Mouse (Mus musculus): ENCODE data around the gene Rnf41.

DNA sequence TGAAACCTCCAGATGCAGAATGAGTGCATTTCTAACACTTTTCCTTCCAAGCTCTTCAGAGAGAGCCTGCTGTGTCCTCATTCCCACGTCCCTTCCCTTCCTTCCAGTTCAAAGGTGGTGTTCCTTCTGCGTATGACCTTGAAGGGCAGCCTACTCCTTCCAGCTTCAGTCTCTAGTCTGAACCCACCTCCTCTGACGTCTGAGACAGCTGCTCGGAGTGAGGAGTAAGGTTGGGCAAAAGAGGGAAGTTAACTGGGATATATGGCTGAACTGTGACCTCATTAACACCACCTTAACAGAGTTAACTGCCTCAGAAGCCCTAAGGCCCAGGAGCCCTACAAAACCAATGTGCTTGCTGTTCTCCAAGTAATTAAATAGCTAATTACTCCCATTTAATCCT is 40.9 kb upstream of the Rnf41 start:
- TF ChIP-seq CTCF (IDR thresholded peaks at IDR 0.05; ENCODE audit: low read depth) (no peak), EP300 (IDR thresholded peaks at IDR 0.05; ENCODE audit: low read depth) (no peak)

All from heart, postnatal 0 days (tissue).